Mouse (Mus musculus): Measurements from ENCODE around the gene Zfp568. TPM values are rescaled to one million over a fixed set of nuclear protein-coding genes. Genes with fewer than 3 reads are reported as not detected.

The Zfp568 gene
- polyA plus RNA-seq, 1 experiment from 2014 or later: 3.5 TPM

DNA sequence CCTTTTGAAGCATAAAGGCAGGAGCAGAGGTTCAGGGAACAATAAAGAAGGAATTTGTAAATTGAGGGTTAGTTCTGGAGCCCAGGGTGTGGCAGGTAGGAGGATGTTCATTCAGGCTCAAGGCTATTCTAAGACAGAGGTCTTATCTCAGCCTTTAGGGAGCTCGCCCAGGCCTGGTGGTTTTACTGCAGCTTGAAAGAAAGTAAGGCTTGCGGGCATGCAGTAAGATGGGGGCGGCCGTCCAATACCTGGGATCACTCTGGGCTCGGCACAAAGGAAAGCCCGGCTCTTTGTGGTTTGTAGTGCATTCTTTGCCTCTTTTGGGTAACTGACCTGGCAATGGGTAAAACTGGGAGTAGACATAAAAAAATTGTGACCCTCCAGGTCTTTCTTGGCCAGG, 824 bp upstream of the Zfp568 start:
- no peak for ATAC-seq
- H3K36me3 ChIP-seq (ENCODE audit: control insufficient read depth, insufficient read depth, low read length): 0 out of 2 replicates have a peak, but pooled peaks cover 4% of the 10 kb centered on the region
- 22% methylated on average over 6 of the region's 6 CpGs for WGBS

DNA sequence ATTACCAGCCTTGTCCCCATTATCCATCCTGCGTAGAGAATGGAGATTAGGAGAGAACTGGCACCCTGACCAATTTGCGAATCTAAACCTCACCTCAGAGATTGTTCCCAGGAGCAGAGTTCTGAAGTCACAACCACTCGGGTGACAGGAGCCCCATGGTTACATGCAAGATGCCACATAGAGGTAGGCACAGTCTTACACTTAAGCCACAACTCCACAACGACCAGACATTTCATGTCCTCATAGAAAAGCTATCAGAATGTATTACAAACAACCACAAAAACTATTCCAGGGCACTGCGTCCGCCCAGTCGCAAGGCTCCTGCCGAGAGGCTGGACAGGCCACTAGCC, 440 bp upstream of the Zfp568 start:
- Histone ChIP-seq H3K9me3 (ENCODE audit: control insufficient read depth, low read length) (no peaks in the 10 kb centered on the region), H3K9ac (ENCODE audit: low read depth, low read length) (peak overlapping the region; percentile 92), H3K4me1 (ENCODE audit: control insufficient read depth, insufficient read depth, low read depth, low read length) (peaks cover 15% of the 10 kb centered on the region), H3K4me3 (ENCODE audit: low read length) (peak overlapping the region; percentile 81), H3K27ac (ENCODE audit: low read depth, low read length) (peak overlapping the region; percentile 91), H3K4me2 (ENCODE audit: low read length) (peak overlapping the region; percentile 79), H3K36me3 (ENCODE audit: control insufficient read depth, insufficient read depth, low read length) (0 out of 2 replicates have a peak, but pooled peaks cover 4% of the 10 kb centered on the region), H3K27me3 (replicated peaks; ENCODE audit: control insufficient read depth, insufficient read depth, low read length) (no peaks in the 10 kb centered on the region)
- WGBS: under 1% methylated on average over 8 of the region's 8 CpGs
- no peak for ATAC-seq

More for the DNA sequence above, 824 bp upstream of the Zfp568 start:
- peak overlapping the region; percentile 91 for H3K27ac ChIP-seq (ENCODE audit: low read depth, low read length)
- peak overlapping the region; percentile 92 for H3K9ac ChIP-seq (ENCODE audit: low read depth, low read length)
- H3K27me3 ChIP-seq (replicated peaks; ENCODE audit: control insufficient read depth, insufficient read depth, low read length): no peaks in the 10 kb centered on the region
- H3K4me1 ChIP-seq (ENCODE audit: control insufficient read depth, insufficient read depth, low read depth, low read length): peaks cover 15% of the 10 kb centered on the region
- no peaks in the 10 kb centered on the region for H3K9me3 ChIP-seq (ENCODE audit: control insufficient read depth, low read length)
- H3K4me2 ChIP-seq (ENCODE audit: low read length): peak overlapping the region; percentile 79
- peak overlapping the region; percentile 81 for H3K4me3 ChIP-seq (ENCODE audit: low read length)

DNA sequence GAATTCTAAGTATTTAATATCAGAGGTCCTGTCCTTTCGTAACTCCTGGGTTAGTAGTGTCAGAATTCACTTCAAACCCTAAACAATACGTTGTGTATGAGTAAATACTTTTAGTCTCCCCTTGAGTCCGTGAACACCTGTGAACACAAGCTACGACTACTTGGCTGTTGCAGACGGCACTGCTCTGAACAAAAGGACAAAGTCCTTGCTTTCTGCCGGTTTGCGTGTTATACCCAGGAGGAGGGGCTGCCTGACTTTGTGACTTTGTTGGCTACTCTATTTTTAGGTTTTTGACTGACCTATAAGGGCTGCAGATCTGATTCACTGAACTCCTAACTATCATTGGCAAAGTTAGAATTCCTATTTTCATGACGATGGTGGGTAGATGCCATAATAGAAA, 2.3 kb downstream of the Zfp568 start:
- no peak overlapping the region for H3K4me3 ChIP-seq (ENCODE audit: low read length)
- H3K9me3 ChIP-seq (ENCODE audit: control insufficient read depth, low read length): no peaks in the 10 kb centered on the region
- WGBS: 91% methylated on average over 8 of the region's 8 CpGs
- peaks cover 15% of the 10 kb centered on the region for H3K4me1 ChIP-seq (ENCODE audit: control insufficient read depth, insufficient read depth, low read depth, low read length)
- ATAC-seq: no peak
- H3K36me3 ChIP-seq (ENCODE audit: control insufficient read depth, insufficient read depth, low read length): peaks cover 10% of the 10 kb centered on the region
- no peak overlapping the region for H3K27ac ChIP-seq (ENCODE audit: low read depth, low read length)
- H3K9ac ChIP-seq (ENCODE audit: low read depth, low read length): no peak overlapping the region
- no peak overlapping the region for H3K4me2 ChIP-seq (ENCODE audit: low read length)
- H3K27me3 ChIP-seq (replicated peaks; ENCODE audit: control insufficient read depth, insufficient read depth, low read length): no peaks in the 10 kb centered on the region

DNA sequence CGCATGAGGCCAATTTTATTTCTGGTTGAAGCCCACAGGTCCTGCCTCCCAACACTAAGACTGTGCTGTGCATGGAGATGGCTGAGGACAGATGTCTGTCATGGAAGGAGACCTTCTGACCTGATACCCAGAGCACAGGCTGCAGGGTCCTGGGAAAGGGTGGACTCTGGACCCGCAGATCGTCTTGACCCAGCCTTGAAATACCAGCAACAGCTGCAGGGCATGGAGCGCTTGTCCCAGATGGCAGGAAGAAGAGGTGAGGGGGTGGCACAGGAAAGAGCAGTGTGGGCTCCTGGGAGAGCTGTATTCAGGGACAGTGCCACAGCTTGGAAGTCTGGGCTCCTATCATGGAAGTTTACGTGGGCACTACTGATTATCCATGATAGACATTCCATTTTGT, 3.8 kb downstream of the Zfp568 start:
- Histone ChIP-seq H3K4me3 (ENCODE audit: low read length) (no peak overlapping the region), H3K27ac (ENCODE audit: low read depth, low read length) (no peak overlapping the region), H3K27me3 (replicated peaks; ENCODE audit: control insufficient read depth, insufficient read depth, low read length) (no peaks in the 10 kb centered on the region), H3K9me3 (ENCODE audit: control insufficient read depth, low read length) (no peaks in the 10 kb centered on the region), H3K9ac (ENCODE audit: low read depth, low read length) (no peak overlapping the region), H3K4me1 (ENCODE audit: control insufficient read depth, insufficient read depth, low read depth, low read length) (peaks cover 12% of the 10 kb centered on the region), H3K36me3 (ENCODE audit: control insufficient read depth, insufficient read depth, low read length) (peaks cover 12% of the 10 kb centered on the region), H3K4me2 (ENCODE audit: low read length) (no peak overlapping the region)
- no peak for ATAC-seq
- 96% methylated on average over 5 of the region's 5 CpGs for WGBS

DNA sequence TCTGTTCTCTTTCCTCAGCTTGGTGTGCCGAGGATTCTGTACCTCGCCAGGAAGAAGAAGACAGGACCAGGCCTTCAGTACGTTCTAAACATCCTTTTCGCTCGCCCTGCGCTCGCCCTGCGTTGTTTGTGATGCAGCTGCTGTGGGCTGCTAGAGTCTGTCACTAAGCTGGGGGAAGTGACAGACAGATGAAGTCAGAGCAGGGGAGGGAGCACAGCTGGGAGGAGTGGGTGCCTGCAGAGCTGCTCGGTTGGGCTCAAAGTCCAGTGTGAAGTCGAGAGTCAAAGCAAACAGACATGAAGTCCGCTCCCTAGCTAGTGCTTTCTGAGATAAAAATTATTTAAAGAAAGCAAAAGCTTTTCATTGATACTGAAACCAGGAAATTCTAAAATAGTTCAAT, 5.3 kb downstream of the Zfp568 start:
- ATAC-seq: no peak
- no peaks in the 10 kb centered on the region for H3K9me3 ChIP-seq (ENCODE audit: control insufficient read depth, low read length)
- no peak overlapping the region for H3K27ac ChIP-seq (ENCODE audit: low read depth, low read length)
- no peaks in the 10 kb centered on the region for H3K27me3 ChIP-seq (replicated peaks; ENCODE audit: control insufficient read depth, insufficient read depth, low read length)
- no peak overlapping the region for H3K4me2 ChIP-seq (ENCODE audit: low read length)
- no peak overlapping the region for H3K4me3 ChIP-seq (ENCODE audit: low read length)
- H3K36me3 ChIP-seq (ENCODE audit: control insufficient read depth, insufficient read depth, low read length): peaks cover 16% of the 10 kb centered on the region
- peaks cover 7% of the 10 kb centered on the region for H3K4me1 ChIP-seq (ENCODE audit: control insufficient read depth, insufficient read depth, low read depth, low read length)
- H3K9ac ChIP-seq (ENCODE audit: low read depth, low read length): no peak overlapping the region
- 92% methylated on average over 11 of the region's 11 CpGs for WGBS

DNA sequence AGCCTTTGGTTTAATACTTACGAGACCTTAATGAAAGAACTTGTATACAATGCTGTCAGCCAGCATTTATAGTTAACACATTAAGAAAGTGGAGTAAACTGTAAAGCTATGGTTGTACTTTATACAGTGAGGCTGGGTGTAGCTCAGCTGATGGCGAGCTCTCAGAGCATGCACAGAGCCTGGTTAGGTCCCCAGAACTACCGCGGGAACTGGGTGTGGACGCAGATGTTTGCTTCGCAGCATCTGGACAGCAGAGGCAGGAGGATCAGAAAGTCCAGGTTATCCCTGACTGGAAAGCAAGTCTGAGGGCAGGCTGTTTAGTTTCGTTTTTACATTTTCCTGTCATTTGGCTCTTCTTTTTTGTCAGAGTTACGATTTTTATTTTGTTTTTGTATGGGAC, 8.9 kb downstream of the Zfp568 start:
- no peaks in the 10 kb centered on the region for H3K9me3 ChIP-seq (ENCODE audit: control insufficient read depth, low read length)
- 96% methylated on average over 8 of the region's 8 CpGs for WGBS
- H3K27me3 ChIP-seq (replicated peaks; ENCODE audit: control insufficient read depth, insufficient read depth, low read length): no peaks in the 10 kb centered on the region
- no peak overlapping the region for H3K4me3 ChIP-seq (ENCODE audit: low read length)
- no peak overlapping the region for H3K4me2 ChIP-seq (ENCODE audit: low read length)
- H3K4me1 ChIP-seq (ENCODE audit: control insufficient read depth, insufficient read depth, low read depth, low read length): no peaks in the 10 kb centered on the region
- H3K36me3 ChIP-seq (ENCODE audit: control insufficient read depth, insufficient read depth, low read length): peaks cover 14% of the 10 kb centered on the region
- ATAC-seq: no peak
- no peak overlapping the region for H3K9ac ChIP-seq (ENCODE audit: low read depth, low read length)
- no peak overlapping the region for H3K27ac ChIP-seq (ENCODE audit: low read depth, low read length)

DNA sequence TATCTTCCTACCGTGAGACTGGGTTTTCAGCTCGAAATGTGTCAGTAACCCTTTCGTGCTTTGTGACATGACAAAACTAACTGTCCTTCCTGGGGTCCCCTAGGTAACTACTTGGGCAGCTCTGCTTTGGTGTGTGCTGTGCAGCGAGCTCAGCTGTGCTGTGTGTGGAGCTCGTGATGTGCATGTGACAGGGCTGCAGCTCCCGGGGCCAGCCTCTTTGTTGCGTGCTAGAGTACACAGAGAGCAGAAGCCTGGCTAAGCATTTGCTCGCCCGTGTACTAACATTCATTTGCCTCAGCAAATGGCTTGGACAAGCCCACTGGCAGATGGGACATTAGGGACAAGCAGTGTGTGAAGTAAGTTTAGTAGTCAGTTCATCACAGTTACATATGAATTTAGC, 9.6 kb downstream of the Zfp568 start:
- Histone ChIP-seq H3K27ac (ENCODE audit: low read depth, low read length) (no peak overlapping the region), H3K36me3 (ENCODE audit: control insufficient read depth, insufficient read depth, low read length) (peaks cover 21% of the 10 kb centered on the region), H3K4me1 (ENCODE audit: control insufficient read depth, insufficient read depth, low read depth, low read length) (no peaks in the 10 kb centered on the region), H3K9ac (ENCODE audit: low read depth, low read length) (no peak overlapping the region), H3K4me2 (ENCODE audit: low read length) (no peak overlapping the region), H3K4me3 (ENCODE audit: low read length) (no peak overlapping the region), H3K9me3 (ENCODE audit: control insufficient read depth, low read length) (no peaks in the 10 kb centered on the region), H3K27me3 (replicated peaks; ENCODE audit: control insufficient read depth, insufficient read depth, low read length) (no peaks in the 10 kb centered on the region)
- ATAC-seq: no peak
- WGBS: 96% methylated on average over 9 of the region's 9 CpGs

DNA sequence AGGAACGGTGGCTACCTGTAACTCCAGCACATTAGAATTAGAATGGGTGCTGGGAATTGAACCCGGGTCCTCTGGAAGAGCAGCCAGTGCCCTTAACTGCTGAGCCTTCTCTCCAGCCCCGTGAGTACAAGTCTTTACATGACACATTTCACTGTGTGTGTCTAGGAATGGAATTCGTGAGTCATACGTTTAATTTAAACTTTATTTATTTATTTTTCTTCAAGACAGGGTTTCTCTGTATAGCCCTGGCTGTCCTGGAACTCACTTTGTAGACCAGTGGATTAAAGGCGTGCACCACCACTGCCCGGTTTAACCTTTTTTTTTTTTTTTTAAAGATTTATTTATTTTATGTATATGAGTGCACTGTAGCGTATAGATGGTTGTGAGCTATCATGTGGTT, 11.4 kb downstream of the Zfp568 start:
- Histone ChIP-seq H3K36me3 (ENCODE audit: control insufficient read depth, insufficient read depth, low read length) (peaks cover 27% of the 10 kb centered on the region), H3K4me2 (ENCODE audit: low read length) (no peak overlapping the region), H3K9ac (ENCODE audit: low read depth, low read length) (no peak overlapping the region), H3K4me1 (ENCODE audit: control insufficient read depth, insufficient read depth, low read depth, low read length) (no peaks in the 10 kb centered on the region), H3K27me3 (replicated peaks; ENCODE audit: control insufficient read depth, insufficient read depth, low read length) (no peaks in the 10 kb centered on the region), H3K27ac (ENCODE audit: low read depth, low read length) (no peak overlapping the region), H3K4me3 (ENCODE audit: low read length) (no peak overlapping the region), H3K9me3 (ENCODE audit: control insufficient read depth, low read length) (no peaks in the 10 kb centered on the region)
- ATAC-seq: no peak
- 95% methylated on average over 8 of the region's 8 CpGs for WGBS

DNA sequence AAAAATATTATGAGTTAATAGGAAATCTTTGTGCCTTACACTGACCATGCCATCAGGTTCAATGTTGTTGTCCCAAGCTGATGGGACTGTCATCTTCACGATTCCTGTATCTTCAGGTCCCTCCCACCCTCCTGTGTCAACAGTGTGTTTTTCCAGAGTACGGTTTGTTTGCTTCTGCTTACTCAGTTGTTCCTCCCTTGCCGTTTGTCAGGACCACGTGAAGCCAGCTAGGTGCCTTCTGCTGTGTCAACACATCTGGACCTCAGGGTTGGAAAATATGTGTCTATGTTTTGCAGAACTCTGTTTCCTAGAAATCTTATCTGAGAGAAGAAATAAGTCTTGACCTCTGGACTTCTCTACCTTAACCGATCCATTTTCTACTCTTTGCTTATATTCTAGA, 16.8 kb downstream of the Zfp568 start:
- no peaks in the 10 kb centered on the region for H3K27me3 ChIP-seq (replicated peaks; ENCODE audit: control insufficient read depth, insufficient read depth, low read length)
- no peaks in the 10 kb centered on the region for H3K9me3 ChIP-seq (ENCODE audit: control insufficient read depth, low read length)
- H3K36me3 ChIP-seq (ENCODE audit: control insufficient read depth, insufficient read depth, low read length): peaks cover 23% of the 10 kb centered on the region
- no peak overlapping the region for H3K4me2 ChIP-seq (ENCODE audit: low read length)
- no peak overlapping the region for H3K9ac ChIP-seq (ENCODE audit: low read depth, low read length)
- no peak for ATAC-seq
- H3K4me1 ChIP-seq (ENCODE audit: control insufficient read depth, insufficient read depth, low read depth, low read length): no peaks in the 10 kb centered on the region
- WGBS: 94% methylated on average over 5 of the region's 5 CpGs
- H3K27ac ChIP-seq (ENCODE audit: low read depth, low read length): no peak overlapping the region
- H3K4me3 ChIP-seq (ENCODE audit: low read length): no peak overlapping the region

DNA sequence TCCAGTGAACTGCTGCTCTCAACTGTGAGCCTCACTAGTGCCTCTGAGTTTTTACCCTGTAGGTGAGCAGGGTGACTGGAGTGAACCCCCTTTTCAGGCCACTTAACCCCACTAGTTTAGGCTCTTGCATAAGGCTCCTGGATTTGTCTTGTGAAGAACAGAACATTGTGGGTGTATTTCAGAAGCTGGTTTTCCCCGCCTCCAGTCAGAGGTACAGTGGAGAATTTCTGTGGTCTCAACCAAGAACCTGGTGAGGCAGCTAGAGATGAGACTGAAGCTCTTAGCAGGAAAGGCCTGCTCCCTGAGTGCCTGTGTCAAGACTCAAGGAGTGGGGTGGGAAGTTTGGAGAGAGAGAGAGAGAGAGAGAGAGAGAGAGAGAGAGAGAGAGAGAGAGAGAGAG, 23.8 kb downstream of the Zfp568 start:
- ATAC-seq: no peak
- Histone ChIP-seq H3K27me3 (replicated peaks; ENCODE audit: control insufficient read depth, insufficient read depth, low read length) (no peaks in the 10 kb centered on the region), H3K27ac (ENCODE audit: low read depth, low read length) (no peak overlapping the region), H3K4me3 (ENCODE audit: low read length) (no peak overlapping the region), H3K9ac (ENCODE audit: low read depth, low read length) (no peak overlapping the region), H3K36me3 (ENCODE audit: control insufficient read depth, insufficient read depth, low read length) (peaks cover 4% of the 10 kb centered on the region; the same call in 1 of the 2 replicates), H3K9me3 (ENCODE audit: control insufficient read depth, low read length) (no peaks in the 10 kb centered on the region), H3K4me1 (ENCODE audit: control insufficient read depth, insufficient read depth, low read depth, low read length) (peaks cover 12% of the 10 kb centered on the region), H3K4me2 (ENCODE audit: low read length) (no peak overlapping the region)
- WGBS: 100% methylated on average over 1 of the region's 1 CpGs

Measured in hindbrain, embryonic 16.5 days (tissue).